Mouse (Mus musculus) cerebellum, adult 2 months (tissue): ENCODE measurements around the gene Gpx8.

ENCODE experiments used
- CTCF ChIP-seq: fragments of 200-500 bp; IDR thresholded peaks from 2 replicates; pipeline ENCODE4 v1.5.1; 2011; ENCODE audit warnings: low read depth, mild to moderate bottlenecking, control low read depth, low read length, moderate library complexity, borderline replicate concordance; ENCODE audit not compliant: insufficient read depth
- POLR2A ChIP-seq: fragments of 200-500 bp; IDR thresholded peaks from 2 replicates; pipeline ENCODE4 v1.6.1; 2011; ENCODE audit warnings: low read length, control low read depth, borderline replicate concordance; ENCODE audit not compliant: insufficient read depth

- TF ChIP-seq POLR2A (no peak), CTCF (no peak)
These were observed 9.6 kb upstream of the Gpx8 start for GRCm38 (mm10) chr13:113055826-113056225.
